Mouse (Mus musculus) lung, postnatal 14 days (tissue): ENCODE data around the gene Vmn2r20.
"Not testable (repeated sequence)": the region's sequence is repeated elsewhere in the genome, so short reads cannot be mapped to it uniquely, and the experiment has no call there.

Experiments
- DNase-seq: peaks from one replicate; pipeline ENCODE4 v3.0.0; 2021

The Vmn2r20 gene

DNA sequence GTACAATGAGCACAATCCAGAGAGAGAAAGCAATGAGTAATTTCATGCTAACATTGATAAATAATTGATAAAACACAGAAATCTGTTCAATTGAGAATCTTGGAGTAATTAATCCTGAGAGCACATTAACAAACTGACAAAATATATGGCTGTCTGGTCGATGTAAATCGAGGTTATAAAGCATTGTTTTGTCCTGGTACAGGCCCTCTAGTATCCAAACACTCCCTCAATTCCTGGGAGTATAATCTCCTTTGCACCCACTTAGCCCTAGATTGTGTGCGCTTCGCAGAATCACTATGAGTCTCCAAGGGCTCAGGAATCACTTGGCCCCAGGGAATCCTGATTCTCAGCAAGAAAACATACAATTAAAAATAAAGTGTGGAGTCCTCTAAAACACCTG, at the start of gene Vmn2r20:
Gene Vmn2r20 (minus strand): TSS at position 101 of the 400 bp plus-strand sequence.
- DNase-seq: not testable (repeated sequence)

GRCm38 (mm10) chr6:123424413-123424812, 6.5 kb upstream of the Vmn2r20 start:
- DNase-seq: not testable (repeated sequence)

DNA sequence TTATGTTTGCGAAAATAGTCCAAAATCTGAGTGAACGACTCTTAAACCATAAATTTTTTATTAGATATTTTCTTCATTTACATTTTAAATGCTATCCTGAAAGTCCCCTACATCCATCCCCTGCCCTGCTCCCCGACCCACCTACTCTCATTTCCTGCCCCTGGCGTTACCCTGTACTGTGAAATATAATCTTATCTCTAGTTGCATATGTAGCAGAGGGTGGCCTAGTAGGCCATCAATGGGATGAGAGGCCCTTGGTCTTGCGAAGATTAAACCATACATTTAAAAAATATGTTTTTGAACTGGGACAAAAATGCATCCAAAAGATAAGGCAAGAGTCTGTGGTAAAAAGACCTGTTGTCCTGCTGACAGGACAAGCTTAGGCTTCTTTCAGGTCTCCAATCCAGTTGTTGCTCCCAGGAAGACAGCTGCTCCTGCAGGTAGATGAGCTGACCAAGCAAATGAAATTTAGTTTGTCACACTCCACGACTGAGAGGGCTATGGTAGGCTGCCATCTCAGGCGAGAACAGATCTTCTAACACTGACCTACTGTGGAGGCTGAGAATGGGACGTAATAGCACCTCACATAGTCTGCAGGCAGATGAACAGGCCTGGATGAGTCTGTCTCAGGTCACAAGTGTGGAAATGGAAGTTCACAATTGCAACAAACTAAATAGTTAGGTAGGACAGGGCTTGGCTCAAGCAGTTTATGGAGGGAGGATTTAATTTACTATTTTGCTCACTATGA, 10.8 kb downstream of the Vmn2r20 start:
- not testable (repeated sequence) for DNase-seq

DNA sequence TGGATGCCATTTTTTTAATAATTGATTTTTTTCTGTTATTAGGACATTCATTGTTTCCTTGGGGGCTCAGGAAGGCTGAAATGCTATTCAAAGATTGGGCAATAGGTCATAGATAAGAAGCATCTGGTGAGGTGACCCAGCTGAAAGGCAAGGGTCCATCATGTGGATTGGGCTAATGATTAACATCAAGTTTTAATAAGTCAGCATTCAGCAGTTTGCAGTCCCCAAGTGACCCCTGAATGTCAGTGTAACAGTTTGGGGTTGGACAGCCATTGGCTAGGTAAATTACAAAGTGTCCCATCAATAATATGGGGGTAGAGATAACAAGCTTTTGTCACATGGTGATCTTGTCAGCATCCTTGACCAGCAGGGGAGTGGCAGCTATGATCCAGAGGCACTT, 29.1 kb downstream of the Vmn2r20 start:
- not testable (repeated sequence) for DNase-seq

DNA sequence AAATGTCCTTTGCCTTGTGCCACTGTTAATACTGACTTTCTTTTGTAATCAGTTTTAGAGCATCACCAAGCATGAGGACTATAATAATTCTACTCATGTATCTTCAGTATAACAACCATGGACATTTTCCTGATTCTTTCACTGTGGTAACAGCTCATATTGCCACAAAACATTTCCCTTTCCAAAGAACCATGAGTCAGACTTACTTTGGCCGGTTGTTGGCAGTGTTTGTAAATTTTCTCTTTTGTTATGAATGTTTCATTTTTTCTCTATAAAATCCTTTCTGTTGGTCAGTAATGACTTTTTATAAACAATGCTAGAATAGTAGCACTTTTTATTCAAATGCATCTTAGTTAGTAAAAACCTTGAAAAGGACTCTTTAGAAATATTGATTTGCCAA, 71.8 kb downstream of the Vmn2r20 start:
- no peak for DNase-seq

GRCm38 (mm10) chr6:123340093-123340492, 77.8 kb downstream of the Vmn2r20 start:
- no peak for DNase-seq

GRCm38 (mm10) chr6:123332503-123332902, 85.4 kb downstream of the Vmn2r20 start:
- DNase-seq: no peak
